In genomic region chr8:103023237-103023636, GRCm38 (mm10) we compare ENCODE assay signal across 26 mouse cellular contexts.
"Had no signal": no experiment of that assay in that cellular context is flagged by ENCODE, and none has a peak within 500 bp of the region (broad histone marks: within the 10 kb centered on the region; RNA-seq: fewer than 3 reads in every experiment).

No protein-coding gene starts in this region.

- DNase-seq: gastrocnemius, postnatal 10 days; gastrocnemius, postnatal 25 days; heart, adult 18-20 months; heart, postnatal 10 days; heart, postnatal 36 days; kidney, adult 11 months; kidney, adult 2 months; kidney, adult 9 months; kidney, postnatal 14 days; kidney, postnatal 36 days; layer of hippocampus, adult 9-11 months; layer of hippocampus, postnatal 36 days; left cerebral cortex, postnatal 4 days; lung, adult 18-20 months had no signal

- H3K9me3 ChIP-seq: heart, embryonic 10.5 days; heart, embryonic 12.5 days; hindbrain, embryonic 13.5 days; hindbrain, embryonic 15.5 days; kidney, embryonic 15.5 days; limb, embryonic 13.5 days; limb, embryonic 15.5 days; liver, embryonic 12.5 days had no signal

- ATAC-seq: hindbrain, postnatal 0 days; intestine, embryonic 16.5 days; liver, embryonic 12.5 days had no signal

- H3K4me2 ChIP-seq: heart, embryonic 12.5 days; hindbrain, embryonic 13.5 days; hindbrain, embryonic 15.5 days; kidney, embryonic 15.5 days; limb, embryonic 13.5 days; limb, embryonic 15.5 days; liver, embryonic 12.5 days had no signal

- H3K4me1 ChIP-seq: heart, embryonic 10.5 days; heart, embryonic 12.5 days; hindbrain, embryonic 13.5 days; hindbrain, embryonic 15.5 days; kidney, embryonic 15.5 days; limb, embryonic 15.5 days; liver, embryonic 12.5 days had no signal

- H3K27me3 ChIP-seq: heart, embryonic 12.5 days; hindbrain, embryonic 13.5 days; hindbrain, embryonic 15.5 days; kidney, embryonic 15.5 days; limb, embryonic 13.5 days; limb, embryonic 15.5 days; liver, embryonic 12.5 days had no signal

- H3K36me3 ChIP-seq: heart, embryonic 10.5 days; heart, embryonic 12.5 days; hindbrain, embryonic 13.5 days; hindbrain, embryonic 15.5 days; kidney, embryonic 15.5 days; limb, embryonic 13.5 days; limb, embryonic 15.5 days; liver, embryonic 12.5 days had no signal

- H3K9ac ChIP-seq: heart, embryonic 12.5 days; hindbrain, embryonic 13.5 days; hindbrain, embryonic 15.5 days; kidney, embryonic 15.5 days; limb, embryonic 13.5 days; limb, embryonic 15.5 days; liver, embryonic 12.5 days; liver, embryonic 14.5 days had no signal

- H3K27ac ChIP-seq: heart, embryonic 10.5 days; hindbrain, embryonic 13.5 days; hindbrain, embryonic 15.5 days; hindbrain, postnatal 0 days; kidney, embryonic 15.5 days; kidney, postnatal 0 days; limb, embryonic 13.5 days; limb, embryonic 15.5 days; liver, embryonic 12.5 days; liver, embryonic 14.5 days had no signal

- H3K4me3 ChIP-seq: heart, embryonic 10.5 days; heart, embryonic 12.5 days; hindbrain, embryonic 13.5 days; hindbrain, embryonic 15.5 days; kidney, embryonic 15.5 days; limb, embryonic 13.5 days; limb, embryonic 15.5 days; liver, embryonic 12.5 days had no signal
